Mouse (Mus musculus): ENCODE measurements around the gene Lsm12.
A peak's percentile ranks its signal among the peaks of the same experiment; 100 is the strongest.
"Not testable (repeated sequence)": the region's sequence is repeated elsewhere in the genome, so short reads cannot be mapped to it uniquely, and the experiment has no call there.

Lsm12 gene

DNA sequence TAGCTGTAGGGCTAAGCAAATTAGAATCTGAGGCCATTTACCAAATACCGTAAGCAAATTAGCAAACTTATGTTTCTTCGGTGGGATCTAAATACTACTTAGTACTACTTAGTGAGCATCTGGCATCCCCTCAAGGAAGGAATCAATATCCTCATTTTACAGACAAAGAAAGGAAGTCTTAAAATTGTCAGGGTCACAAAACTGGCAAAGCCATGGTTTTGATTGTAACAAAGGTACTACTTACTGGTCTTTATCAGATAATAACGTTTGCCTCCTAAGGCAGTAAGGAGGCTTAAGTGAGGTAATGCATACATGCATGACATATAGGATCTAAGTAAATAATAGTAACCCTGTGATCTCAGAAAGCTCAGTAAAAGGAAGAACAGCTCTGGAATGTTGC is 581 bp upstream of the Lsm12 start:
- no peak for DNase-seq (ENCODE audit: low spot score)

DNA sequence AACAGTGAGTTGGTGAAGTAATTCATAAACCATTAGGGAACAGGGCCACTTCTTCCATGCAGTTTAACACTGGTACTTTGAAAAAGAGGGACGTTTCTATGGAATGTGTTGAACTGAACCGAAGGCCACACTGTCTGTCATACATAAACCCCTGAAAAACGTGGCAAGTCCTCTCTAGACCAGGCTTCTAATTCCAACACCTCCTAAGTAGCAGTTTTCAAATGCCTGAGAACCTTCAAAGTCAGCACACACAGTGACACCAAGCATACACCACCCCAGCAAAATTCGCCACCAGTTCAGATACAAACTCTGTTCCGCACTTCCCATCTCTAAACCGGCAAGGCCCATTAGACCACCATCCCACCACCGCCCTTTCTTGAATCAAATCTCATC is 847 bp downstream of the Lsm12 start:
- DNase-seq (ENCODE audit: low spot score): no peak

DNA sequence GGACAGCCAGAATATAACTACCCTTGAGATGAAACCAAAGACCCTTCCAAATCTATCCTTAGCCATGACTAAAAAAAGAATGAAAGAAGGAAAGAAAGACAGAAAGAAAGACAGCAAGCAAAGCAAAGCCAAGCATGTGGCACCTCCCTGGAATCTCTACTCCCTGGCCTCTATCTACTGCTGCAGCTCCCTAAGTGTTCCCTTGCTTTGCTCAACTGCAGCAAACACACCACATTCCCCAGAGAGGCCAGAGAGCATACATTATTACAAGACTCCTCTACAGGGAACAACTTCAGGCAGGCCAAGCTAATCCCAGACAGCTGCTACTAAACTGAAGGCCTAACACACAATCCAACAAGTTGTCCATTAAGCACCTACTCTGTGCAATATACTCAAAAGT is 5.3 kb downstream of the Lsm12 start:
- DNase-seq (ENCODE audit: low spot score): no peak

DNA sequence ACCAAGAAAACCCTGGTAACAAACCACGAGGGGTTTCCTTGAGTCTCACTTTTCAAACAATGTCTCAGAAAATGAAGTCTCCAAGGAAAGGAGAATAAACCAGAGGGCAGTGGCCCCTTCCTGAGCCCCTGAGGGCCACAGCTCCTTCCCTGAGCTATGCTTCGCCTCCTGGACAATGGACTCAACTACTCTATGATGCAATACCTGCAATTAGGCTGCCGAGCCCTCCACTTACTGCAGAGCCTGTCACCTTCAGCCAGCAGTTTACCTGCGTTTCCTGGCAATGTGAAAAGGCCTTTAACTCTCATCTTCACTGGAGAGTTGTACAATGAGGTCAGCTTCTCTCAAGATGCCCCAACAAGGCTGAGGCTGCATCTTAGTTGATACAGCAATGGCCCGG is 16.4 kb downstream of the Lsm12 start:
- DNase-seq (ENCODE audit: low spot score): no peak

DNA sequence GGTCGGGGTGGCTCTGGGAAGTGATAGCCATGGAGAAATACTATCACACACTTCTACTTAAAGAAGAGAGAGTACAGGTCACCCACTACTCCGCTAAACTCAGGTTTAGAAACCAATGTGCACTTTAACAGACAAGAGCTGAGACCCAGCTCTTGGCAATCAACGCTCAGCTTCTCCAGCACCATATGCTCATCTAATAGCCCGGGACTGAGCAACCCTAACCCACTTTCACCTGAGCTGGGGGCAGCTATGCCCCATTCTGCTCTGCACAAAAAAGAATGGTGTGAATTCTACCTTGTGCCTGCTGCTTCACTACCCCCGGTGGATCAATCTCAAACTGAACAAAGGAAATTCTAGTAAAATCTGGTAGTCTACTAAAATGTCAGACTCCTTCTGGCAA is 17.6 kb downstream of the Lsm12 start:
- no peak for DNase-seq (ENCODE audit: low spot score)

DNA sequence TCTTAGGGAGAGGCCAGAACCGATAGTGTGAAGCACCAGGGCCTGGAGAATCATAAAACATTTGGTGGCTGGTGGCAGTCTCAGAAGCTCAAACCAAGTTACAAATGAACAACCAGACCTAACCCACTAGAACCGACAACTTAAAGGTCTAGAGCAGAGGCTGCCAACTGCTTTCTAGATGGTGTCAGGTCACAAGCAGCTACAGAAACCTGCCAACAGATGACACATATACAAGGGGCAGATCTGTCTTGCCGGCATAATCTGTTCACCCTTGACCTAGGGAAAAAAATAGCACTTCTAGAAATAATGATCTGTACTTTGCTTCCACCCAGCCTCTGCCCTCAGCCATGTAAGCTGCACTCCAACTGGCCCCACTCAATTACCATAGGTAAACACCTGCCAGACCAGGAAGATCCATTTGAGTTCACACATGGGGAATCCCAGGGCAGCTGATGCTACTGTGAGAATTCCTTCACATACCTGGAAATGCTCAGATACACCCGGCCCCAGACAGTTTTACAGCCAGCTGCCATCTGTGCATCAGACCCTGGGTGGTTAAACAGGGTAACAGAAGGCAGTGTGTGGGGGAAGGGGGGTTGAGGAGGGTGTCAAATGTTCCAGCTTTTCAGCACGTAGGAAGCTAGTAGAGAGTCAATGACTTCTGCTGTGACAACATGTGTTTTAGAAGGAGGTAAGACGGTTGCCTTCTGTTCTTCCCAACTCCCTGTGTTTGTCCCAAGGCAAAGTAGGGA is 18.9 kb downstream of the Lsm12 start:
- DNase-seq (ENCODE audit: low spot score): no peak

DNA sequence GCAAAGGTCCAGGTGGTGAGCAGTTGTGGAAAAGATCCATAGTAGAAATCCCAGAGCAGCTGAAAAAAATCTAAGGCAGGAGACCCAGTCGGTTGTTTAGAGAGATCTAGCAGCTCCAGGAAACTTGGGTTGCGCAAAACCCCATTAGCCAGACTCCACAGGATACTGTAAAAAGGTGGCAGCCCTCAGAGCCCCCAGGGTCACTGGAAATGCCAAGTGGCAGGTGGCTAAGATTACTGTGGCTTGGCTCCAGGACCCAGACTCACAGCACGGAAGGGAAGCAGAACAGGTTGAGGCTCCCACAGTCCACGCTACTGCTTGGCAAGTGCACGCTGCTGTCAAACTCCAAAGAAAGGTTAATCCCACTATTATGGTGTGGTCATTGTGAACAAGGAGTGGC is 25.3 kb downstream of the Lsm12 start:
- no peak for DNase-seq (ENCODE audit: low spot score)

DNA sequence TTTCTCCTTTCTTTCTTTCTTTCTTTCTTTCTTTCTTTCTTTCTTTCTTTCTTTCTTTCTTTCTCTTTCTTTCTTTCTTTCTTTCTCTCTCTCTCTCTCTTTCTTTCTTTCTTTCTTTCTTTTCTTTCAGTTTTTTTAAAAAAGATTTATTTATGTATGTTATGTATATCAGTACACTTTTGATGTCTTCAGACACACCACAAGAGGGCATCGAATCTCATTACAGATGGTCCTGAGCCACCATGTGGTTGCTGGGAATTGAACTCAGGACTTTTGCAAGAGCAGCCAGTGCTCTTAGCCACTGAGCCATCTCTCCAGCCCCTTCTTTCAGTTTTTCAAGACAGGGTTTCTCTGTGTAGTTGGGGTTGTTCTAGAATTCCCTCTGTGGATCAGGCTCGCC is 27.1 kb downstream of the Lsm12 start:
- not testable (repeated sequence) for DNase-seq (ENCODE audit: low spot score)

DNA sequence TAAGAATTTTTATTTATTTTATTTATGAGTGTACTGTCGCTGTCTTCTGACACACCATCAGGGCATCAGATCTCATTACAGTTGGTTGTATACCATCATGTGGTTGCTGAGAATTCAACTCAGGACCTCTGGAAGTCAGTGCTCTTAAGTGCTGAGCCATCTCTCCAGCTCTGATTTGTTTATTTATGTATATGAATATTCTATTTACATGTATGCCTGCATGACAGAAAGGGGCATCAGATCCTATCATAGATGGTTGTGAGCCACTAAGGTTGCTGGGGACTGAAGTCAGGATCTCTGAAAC is 28.4 kb downstream of the Lsm12 start:
- DNase-seq (ENCODE audit: low spot score): no peak

DNA sequence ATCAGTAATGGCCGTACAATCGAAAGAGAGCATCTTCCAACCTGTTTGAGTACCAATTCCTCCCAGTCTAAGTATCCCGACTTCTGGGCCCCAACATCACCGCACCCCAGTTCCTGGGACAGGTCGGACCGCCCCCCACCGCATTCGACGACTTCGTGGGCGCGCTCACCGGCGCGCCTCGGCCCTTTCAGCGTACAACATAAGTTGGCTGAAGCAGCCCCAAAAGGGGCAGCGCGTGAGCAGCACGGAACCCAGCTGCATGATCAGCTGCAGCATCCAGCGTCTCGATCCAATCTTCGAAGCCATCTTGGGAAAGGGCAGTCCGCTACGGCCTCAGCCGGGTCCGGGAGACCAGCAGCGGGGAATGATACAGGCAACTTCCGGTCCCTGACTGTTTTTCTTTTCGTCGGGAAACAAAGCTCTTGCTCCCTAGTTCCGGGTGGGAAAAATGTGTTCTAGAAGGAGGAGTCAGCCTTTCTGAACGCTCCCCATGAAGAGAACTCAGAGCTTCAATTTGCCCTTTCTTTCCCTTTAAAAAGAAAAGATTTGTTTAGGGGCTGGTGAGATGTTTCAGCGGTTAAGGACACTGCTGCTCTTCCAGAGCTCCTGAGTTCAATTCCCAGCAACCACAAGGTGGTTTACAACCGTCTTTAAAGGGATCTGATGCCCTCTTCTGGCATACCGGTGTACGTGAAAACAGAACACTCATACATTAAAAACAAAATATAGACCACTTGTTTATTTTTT is 28.9 kb downstream of the Lsm12 start, which contains the start of gene Tmem101:
TSS of gene Tmem101 (minus strand) at position 366 of the 747 bp plus-strand sequence.
- peak; percentile 74 for DNase-seq (ENCODE audit: low spot score)

DNA sequence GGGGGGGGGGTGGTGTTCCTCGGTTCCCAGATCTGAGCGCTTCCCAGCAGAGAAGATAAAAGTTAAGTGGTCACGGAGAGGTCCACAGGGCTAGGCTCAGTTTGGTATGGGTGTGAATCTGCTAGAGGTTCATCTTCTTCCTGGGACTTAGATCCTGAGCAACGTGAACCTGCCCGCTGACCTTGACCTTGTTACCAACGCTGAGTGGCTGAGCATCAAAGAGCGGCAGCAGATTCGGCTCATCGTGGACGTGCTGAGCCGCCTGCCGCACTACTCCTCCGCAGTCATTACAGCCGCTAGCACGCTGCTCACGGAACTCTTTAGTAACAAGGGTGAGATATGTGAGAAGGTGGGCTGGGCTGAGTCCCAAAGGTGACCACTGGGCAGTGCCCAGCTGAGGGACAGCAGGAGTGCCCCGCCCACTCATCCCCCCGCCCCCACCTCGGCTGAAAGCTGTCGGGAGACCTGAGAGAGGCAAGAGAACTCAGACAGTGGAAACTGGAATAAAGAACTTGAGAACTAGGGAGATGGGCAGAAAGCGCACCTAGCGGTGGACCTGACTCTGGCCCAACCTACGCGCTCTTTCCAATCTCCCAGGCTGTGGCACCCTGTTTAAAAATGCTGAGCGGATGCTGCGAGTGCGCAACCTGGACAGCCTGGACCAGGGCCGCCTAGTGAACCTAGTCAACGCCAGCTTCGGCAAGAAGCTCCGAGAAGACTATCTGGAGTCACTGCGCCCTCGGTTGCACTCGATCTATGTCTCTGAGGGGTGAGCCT is 37.7 kb downstream of the Lsm12 start:
- DNase-seq (ENCODE audit: low spot score): no peak

DNA sequence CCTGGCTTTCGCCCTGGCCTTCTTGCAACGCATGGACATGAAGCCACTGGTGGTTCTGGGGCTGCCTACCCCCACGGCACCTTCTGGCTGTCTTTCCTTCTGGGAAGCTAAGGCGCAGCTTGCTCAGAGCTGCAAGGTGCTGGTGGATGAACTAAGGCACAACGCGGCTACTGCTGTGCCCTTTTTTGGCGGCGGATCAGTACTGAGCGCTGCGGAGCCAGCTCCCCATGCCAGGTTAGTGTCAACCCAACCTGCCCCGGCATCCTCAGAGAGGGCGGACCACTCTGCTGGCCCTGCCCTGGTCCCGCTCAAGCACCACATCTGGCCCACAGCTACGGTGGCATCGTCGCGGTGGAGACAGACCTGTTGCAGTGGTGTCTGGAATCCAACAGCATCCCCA is 38.6 kb downstream of the Lsm12 start:
- DNase-seq (ENCODE audit: low spot score): no peak

DNA sequence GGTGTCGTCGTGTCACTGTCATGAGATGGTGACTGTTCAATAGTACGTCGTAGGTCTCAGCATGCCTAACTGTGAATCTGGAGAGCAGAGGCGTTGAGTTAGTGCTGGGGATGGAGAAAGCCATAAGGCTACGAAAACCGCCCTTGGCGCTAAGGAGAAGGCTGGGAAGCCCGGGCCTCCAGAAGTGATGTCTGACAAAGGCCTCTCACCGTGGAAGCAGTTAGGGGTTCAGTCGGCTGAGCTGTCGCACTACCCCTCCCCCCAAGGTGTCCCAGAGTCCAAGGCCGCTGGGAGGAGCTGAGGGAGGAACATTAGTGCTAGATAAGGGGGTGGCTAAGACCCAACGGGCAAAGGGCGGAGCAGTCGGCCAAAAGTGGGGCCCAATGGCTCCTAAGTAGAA is 39.1 kb downstream of the Lsm12 start:
- no peak for DNase-seq (ENCODE audit: low spot score)

DNA sequence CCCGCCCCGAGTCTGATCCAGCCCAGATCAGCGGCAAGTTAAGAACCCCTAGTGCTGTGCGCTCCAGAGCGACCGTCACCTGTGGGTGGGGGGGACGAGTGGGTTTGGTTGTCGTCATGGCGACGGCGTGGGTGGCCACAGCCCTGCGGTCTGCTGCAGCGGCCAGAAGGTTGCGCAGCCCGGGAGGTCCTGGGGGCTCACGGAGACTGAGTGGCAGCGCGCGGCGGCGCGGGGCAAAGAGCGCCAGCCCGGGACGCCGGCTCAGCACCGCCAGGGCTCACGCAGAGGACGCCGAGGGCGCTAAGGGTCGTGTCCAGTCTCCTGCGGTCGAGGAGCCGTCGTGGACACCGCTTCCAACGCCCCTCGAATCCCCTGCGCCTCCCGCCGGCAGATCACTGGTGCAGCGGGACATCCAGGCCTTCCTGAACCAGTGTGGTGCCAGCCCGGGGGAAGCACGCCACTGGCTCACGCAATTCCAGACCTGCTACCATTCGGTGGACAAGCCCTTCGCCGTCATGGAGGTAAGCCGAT is 39.6 kb downstream of the Lsm12 start, which contains the start of gene Nags:
TSS of gene Nags (plus strand) at position 43 of the 531 bp plus-strand sequence.
- no peak for DNase-seq (ENCODE audit: low spot score)

DNA sequence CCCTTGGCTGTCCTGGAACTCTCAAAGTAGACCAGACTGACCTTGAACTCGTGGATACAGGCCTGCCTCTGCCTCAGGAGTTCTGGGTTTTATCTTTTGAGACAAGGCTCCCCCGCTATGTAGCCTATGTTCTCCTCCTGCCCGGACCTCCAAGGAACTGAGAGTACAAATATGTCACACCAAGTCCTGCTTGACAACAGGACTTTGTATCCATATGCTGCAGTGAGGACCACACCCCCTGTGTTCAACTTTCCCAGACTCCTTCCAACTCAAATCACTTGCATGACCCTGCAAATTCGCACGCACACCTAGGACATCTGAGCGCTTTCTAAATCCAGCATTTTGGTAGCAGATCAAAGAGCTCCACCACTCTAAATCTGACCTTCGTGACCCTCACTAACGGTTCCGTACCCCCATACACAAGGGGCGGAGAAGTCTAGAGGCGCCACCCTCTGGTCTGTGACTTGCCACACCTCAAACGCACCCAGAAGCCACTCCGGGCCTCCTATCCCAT is 40.1 kb downstream of the Lsm12 start:
- no peak for DNase-seq (ENCODE audit: low spot score)

DNA sequence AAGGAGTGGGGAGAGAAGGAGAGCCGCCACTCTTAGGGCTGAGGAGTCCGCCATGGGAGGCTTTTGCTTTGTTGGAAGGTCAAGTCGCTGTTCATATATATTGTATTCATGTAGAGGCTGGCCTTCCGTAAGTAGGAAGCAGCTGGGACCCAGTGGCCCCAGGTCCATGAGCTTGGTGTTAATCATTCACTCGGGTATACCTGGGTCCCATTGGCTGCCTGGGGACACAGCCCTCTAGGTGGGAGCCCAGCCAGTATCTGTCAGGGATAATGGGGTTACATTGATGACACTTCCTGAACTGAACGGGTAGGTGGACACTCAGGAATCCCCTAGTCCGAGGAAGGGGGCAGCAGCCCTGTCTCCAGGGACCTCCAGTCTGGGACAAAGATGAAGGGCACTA is 42.7 kb downstream of the Lsm12 start:
- DNase-seq (ENCODE audit: low spot score): no peak

DNA sequence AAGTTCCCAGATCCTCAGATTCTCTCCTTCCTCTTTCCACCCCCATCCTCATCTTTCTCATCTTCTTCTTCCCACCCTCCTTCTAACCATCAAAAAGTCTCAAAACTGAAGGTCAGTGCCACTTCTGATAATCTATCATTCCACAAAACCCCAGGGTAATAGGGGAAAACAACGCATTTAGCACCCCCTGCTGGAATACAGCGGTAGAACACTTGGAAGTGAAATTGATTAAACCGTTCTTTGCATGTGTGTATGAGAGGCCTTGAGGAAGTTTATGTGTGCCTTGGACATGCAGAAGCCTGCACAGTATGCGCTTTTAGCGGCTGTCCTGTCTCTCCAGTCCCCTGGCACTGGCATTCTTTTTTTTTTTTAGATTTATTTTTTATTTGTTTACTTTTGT is 44.6 kb downstream of the Lsm12 start:
- DNase-seq (ENCODE audit: low spot score): peak; percentile 38

DNA sequence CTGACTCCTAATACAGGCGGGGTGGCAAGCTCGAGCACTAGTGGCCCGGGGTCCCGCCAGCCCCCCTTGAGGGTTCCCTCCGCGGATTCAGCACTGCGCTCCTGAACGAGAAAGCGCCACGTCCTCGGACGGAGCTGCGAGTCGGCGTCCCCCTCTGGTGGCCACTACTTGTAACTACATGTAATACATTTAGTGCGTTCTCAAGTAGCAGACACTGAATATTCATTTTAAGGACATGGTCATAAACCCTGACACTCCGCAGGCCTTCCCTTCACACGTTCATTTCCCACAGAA is 46.7 kb downstream of the Lsm12 start:
- peak; percentile 27 for DNase-seq (ENCODE audit: low spot score)

DNA sequence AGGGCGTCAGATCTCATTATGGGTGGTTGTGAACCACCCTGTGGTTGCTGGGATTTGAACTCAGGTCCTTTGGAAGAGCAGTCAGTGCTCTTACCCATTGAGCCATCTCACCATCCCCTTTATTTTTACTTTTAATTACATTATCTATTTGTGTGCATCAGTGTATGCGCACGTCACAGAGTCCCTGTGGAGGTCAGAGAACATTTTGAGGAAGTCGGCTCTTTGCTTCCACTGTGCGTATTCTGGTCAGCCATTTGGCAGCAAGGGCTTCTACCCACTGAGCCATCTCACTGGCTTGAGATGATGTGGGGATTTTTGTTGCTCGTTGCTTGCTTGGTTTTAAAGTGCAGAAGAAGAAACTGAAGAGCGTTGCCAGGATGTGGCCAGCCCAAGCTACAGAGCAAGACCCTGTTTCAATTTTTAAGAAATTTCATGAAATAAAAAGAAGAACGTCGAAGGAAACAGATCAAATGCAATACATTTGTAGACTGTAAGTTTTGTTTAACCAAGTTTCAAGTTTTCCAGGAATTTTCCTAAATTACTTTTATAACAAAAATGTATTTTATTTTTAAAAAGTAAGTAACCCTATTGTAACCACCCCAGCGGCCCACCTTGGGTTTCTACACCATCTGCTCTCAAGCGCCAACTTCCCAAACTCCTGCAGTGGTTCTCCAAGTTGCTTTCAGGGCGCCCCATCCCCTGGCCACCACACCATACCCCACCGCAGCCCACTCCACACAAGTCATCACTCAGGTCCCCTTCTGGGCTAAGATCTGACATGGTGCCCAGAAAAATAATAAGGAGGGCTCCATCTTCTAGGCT is 47.3 kb downstream of the Lsm12 start:
- no peak for DNase-seq (ENCODE audit: low spot score)

DNA sequence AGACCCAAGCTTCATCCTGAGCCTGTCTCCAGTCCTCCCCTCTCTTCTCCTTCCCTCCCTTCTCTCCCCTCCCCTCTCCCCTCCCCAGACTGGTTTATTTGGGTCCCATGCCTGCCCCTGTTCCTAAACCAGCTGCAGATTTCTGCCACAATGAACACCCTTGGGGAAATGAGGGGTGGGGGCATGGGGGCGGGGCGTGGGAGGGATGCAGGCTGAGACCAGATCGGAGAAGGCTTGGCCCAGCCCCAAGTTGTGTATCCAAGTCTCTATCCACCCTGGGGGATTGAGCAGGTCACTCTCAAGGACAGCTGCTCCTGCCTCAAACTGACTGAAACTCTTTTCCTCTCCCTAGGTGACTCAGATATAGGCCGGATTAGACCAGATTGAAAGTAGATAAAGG is 50.6 kb downstream of the Lsm12 start:
- no peak for DNase-seq (ENCODE audit: low spot score)

DNA sequence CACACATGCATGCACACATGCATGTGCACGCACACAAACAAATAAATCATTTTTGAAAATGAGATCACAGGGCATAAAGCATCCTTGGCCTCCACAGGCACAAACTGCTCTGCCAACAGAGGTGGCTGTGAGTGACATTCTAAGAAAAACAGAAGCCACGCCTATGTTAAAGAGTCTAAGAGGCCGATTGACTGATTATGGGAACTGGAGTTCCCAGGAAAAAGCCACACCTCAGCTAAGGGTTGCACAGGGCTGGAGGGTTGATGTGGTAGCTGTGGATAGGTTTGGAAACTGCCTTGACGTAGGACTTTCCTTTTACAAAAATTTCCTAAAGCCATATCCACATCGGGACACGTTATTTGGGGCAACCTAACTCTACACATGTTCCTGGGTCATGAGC is 67.7 kb downstream of the Lsm12 start:
- DNase-seq (ENCODE audit: low spot score): no peak

DNA sequence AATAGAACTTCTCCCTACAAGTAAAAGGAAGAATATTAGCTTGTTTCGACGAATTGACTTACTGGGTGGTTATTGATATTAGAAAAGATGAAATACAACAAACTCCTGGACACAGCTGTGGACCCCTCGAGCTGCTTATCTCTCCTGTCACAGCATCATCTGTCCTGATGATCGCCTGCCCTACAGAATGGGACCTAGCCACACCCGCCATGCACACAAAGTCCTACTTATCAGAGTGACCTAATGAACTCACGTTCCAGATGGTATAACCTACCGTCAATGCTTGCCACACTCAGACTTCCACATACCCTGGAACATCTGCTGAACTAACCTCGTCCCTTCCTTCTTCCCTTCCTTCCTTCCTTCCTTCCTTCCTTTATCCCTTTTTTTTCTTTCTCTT is 68.9 kb downstream of the Lsm12 start:
- DNase-seq (ENCODE audit: low spot score): no peak

Measured in ovary, postnatal 10 days (tissue).